Mouse (Mus musculus): ENCODE data around the gene Rtkn.

The Rtkn gene

DNA sequence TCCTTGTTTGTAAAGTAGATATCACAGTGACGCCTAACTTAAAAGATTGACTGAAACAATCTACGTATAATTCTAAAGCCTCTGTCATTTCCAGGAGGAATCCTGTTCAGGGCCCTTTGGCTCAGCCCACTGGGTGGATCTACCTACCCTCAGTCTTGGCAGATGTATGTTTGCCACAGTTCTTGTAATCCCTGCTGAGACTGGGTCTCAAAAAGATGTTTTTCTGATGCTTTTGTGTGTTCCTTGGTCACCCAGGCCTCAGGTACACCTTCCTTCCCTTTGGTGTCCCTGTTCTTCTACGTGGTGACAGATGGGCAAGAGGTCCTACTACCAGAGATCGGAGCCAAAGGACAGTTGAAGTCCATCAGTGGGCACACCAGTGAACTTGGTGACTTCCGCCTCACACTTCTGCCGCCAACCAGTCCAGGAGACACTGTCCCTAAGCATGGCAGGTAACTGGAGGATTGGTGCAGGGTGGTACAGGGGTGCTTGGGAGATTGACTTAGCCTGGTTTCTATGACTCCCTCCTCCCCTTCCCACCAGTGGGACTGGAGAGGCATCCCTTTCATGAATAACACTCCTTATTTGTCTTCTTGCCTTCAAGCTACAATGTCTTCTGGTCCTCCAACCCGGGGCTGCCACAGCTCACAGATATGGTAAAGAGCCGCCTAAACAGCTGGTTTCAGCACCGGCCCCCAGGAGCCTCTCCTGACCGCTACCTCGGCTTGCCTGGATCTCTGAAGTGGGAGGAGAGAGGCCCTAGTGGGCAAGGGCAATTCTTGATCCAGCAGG, 18.7 kb upstream of the Rtkn start:
- no peak for DNase-seq (ENCODE audit: low spot score in 2 of 2)

DNA sequence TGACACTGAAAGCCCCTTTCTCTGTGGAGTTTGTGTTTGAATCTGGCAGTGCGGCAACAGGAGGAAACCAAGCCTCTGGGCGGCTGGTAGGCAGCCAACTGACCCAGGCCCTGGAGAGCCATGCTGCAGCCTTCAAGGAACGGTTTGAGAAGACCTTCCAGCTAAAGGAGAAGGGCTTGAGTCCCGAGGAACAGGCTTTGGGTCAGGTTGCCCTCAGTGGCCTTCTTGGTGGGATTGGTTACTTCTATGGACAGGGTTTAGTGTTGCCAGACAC, 18.2 kb upstream of the Rtkn start:
- DNase-seq (ENCODE audit: low spot score in 2 of 2), result peak in 1 of 2 experiments; percentile 0

DNA sequence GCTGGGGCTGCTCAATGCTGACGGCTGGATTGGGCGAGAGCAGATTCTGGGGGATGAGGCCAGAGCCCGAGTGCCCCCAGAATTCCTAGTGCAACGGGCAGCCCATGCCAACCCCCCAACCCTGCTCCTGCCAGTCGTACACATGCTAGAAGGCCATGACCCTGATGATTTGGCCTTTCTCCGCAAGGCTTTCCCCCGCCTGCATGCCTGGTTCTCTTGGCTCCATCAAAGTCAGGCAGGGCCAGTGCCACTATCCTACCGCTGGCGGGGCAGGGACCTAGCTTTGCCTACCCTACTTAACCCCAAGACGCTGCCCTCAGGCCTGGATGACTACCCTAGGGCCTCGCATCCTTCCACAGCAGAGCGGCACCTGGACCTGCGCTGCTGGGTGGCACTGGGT, 17.6 kb upstream of the Rtkn start:
- DNase-seq (ENCODE audit: low spot score in 2 of 2), result peak in 1 of 2 experiments; percentile 1

DNA sequence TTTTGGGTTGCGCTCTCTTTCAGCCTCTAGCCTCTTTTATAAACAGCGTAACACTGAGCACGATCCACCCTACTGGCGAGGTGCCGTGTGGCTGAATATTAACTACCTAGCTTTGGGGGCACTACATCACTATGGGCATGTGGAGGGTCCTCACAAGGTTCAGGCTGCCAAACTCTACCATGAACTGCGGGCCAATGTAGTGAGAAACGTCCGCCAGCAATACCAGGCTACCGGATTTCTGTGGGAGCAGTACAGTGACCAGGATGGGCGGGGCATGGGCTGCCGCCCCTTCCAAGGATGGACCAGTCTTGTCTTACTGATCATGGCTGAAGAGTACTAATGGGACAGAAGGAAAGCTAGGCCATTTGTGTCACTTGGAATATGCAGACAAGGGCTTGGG, 16.9 kb upstream of the Rtkn start:
- no peak for DNase-seq (ENCODE audit: low spot score in 2 of 2)

DNA sequence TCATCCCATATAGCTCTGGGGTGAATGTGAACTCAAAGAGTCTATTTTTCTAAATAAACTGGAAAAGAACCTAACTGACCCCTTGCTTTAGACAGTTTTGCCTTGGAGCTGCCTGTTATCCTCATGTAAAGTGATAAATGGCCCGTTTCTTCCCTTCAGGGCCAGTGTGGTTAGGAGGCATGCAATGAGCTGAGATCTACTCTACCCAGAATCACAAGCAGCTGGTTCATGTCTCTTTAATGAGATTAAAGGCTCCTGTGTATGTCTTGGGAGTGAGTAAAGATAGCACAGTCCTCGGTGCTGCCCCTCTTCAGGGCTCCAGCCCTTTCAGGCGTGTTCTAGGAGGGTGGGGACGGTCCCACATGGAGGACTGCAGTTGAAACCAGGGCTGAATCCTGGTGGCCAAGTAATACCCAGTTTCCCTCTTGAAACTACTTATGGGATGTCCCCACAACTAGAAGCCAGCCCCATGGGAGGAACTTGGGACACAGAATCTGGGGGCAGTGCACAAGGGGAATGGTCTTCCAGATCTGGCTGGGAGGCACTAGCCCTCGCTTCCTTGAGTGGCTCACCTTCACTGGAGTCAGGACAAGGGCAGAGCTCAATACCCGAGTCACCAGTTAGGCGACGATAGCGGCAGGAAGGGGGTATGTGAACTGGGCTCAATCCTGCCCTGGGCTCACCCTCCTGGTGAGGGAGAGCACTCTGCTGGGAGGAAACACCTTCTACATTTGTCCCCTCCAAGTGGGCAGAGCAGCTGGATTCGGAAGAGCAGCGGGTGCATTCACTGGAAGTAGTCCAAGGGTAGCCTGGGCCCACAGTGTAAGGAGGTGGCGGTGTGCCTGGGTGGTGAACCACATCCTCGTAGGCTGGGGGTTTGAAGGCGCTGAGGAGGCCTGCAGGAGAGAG, 16.2 kb upstream of the Rtkn start:
- DNase-seq (ENCODE audit: low spot score in 2 of 2), result no peak

DNA sequence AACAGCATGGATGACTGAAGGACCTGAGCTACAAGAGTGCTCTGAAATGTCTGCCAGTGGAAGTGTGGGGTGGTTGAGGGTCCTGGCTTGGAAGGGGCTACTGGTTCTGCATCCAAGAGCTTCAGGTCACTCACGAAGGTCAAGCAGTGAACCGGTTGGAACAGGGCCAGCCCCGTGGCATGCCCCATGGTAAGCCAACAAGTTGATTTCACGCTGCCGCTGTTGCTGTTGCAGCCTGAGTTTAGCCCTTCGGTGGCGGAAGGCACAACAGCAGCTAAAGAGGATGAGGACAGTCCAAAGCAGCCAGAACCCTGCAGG, 15.6 kb upstream of the Rtkn start:
- DNase-seq (ENCODE audit: low spot score in 2 of 2), result no peak

DNA sequence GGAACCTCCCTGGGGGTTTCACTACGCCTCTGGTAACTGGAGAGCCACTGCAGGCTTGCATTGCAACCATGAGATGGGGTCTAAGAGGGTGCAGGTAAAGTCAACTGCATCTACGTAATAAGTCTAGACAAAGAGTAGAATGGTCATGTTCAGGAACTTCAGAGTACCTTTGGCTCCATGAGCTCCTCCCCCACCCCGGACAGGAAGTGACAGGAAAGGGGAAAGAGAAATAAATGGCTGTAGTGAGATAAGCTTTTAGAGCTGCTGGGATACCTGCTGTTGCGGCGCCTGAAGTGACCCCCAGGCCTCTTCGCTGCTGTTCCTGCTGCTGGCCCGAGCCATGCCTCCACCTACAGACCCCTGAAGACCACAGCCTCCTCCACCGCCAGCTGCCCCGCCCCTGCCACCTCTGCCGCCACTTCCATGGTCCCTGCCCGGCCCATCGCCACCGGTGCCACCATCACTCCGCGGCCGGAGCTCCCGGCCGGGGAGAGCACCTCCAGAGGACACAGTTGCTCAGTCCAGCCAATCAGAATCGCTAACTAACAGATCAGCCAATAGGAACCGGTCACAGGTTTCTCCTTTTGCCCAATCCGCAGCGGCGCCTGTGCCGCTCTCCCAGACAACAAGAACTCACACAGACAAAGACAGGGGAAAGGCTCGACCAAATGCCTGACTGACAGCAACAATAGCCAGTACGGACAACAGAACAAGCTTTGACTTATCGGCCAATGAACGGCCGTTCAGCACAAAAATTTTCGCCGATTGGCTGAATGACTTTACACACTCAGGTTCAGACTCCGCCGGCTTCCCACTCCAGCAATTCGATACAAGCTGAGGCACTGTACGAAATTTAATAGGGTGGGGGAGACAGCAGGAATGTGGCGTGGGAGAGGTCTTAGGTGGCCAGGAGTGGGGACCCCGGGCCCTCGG, 14.1 kb upstream of the Rtkn start, which contains the start of gene Wbp1:
Gene Wbp1 (minus strand): TSS at position 630 of the 933 bp plus-strand sequence.
- DNase-seq (ENCODE audit: low spot score in 2 of 2), result peak; percentile 99 to 100

DNA sequence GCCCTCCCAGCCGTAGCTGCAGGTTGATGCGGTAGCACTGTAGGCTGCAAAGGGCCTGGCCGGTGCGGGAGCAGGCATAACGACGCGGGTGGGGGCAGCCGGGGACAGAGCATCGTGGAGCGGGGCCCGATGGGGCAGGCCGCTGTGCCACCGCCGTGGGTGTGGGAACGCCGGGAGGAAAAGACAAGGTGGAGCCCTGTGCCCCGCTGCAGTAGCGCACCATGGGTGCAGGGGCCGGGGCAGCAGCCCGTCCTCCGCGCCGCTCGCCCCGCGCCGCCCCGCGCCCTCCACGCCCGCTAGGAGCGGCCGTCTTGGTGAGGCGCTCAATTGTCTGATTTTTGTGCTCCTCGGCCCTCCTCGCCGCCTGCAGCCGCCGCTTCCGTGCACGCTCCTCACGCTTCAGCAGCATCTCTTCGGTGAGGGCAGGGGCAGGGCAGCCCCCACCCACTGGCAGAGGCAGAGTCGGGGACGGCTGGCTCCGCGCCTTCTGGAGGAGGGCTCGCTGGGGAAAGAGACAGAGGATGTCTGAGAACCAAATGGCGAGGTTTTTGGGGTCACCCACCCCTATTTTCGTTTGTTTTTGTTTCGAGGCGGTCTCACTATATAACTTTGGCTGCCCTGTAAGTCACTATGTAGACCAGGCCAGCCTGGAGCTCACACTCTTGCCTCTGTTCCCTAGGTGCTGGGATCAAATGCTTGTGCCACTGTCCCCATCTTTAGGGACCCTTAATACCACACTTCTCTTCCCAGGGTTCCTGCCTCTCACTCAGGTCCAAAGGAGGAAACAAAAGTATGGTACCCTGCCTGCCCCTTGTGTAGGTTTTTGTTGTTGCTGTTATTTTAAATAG, 13.2 kb upstream of the Rtkn start:
- DNase-seq (ENCODE audit: low spot score in 2 of 2), result no peak

DNA sequence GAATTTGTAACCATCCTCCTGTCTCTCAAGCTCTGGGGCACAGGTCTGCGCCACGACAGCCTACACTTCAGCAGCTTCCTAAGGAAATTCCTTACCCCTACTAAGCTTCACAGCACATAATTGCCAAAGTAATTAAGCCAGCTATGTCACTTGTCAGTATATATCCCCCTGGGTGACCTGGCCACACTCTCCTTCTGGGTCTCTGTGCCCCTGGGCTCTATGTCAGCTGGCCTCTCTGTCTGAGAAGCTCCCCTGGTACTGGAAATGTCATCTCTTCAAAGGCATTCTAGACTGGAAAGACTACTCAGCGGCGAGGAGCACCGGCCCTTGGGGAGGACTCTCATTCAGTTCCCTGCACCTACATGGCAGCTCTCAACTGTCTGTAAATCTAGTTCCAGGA, 12.3 kb upstream of the Rtkn start:
- no peak for DNase-seq (ENCODE audit: low spot score in 2 of 2)

DNA sequence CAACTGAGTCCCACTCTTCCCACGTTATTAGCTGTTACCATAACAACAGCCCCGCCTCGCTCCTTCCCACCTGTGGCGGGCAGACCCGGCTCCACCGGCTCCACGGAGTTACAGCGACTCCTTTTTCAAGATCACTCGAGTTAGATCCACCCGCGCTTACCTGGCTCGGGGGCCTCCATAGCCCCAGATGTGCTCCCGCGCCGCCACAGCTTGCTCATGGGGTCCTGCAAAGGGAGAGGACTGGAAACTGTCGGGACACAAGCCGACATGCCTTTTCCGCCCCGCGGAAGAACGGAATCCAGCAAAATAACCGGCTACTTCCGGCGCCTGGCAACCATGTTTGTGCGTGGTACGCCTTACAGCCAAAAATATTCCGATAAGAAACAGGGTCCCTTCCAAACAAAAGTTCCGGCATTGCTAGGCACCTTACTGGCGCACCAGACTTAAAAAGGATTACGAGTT, 10.4 kb upstream of the Rtkn start:
- peak; percentile 86 to 93 for DNase-seq (ENCODE audit: low spot score in 2 of 2)

DNA sequence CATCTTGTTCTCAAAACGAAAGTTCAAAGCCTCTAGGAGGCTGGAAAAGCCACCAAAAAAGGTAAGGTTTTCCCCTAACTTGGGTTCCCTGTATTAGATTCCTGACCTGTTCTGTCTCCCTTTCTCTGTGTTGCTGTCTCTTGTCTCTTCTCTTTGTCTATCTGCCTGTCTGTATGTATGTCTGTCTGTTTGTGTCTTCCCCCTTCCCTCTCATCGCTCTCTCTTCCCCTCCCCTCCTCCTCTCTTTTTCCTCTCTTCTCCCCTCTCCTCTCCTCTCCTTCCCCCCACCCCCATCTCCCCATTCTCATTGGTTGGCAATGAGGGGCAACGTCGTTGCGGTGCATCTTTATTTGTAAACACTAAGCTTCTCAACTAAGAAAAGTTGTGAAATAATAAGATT, 9.9 kb upstream of the Rtkn start, which contains the start of gene Ino80b:
Gene Ino80b (minus strand): TSS at position 101 of the 400 bp plus-strand sequence.
- DNase-seq (ENCODE audit: low spot score in 2 of 2), result no peak

DNA sequence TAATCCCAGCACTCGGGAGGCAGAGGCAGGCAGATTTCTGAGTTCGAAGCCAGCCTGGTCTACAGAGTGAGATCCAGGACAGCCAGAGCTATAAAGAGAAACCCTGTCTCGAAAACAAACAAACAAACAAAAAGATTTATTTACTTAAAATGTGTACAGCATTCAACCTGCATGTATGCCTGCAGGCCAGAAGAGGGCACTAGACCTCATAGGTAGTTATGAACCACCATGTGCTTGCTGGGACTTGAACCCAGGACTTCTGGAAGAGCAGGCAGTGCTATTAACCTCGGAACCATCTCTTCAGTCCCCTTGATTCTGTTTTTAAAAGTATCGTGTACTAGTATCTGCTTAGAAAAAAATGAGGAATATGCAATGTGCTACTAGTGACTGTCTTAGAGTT, 7.8 kb upstream of the Rtkn start:
- no peak for DNase-seq (ENCODE audit: low spot score in 2 of 2)

DNA sequence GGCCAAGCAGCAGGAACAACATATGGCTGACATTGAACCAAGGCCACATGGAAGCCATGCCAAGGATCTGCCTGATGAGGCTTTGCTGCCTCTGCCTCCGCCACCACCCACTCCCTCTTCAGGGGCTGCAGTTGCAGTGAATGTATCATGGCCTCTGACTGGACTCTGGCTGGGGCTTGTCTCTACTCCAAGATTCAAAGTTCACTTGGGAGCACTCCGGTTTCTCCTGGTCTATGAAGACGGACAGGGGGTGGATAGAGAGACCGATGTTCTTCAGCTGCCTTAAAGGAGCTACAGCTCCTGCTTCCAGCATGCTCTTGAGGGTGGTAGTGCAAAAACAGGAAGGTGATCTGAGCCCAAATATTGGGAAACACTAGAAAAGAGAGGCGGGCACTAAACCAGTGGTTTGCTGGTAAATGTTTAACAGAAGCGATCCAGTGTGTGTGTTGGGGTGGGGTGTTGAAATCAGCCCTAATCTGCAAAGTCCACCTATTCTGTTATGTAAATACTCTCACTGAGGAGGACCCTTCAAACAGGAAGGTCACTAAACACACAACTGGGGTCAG, 3.7 kb upstream of the Rtkn start:
- DNase-seq (ENCODE audit: low spot score in 2 of 2), result no peak

DNA sequence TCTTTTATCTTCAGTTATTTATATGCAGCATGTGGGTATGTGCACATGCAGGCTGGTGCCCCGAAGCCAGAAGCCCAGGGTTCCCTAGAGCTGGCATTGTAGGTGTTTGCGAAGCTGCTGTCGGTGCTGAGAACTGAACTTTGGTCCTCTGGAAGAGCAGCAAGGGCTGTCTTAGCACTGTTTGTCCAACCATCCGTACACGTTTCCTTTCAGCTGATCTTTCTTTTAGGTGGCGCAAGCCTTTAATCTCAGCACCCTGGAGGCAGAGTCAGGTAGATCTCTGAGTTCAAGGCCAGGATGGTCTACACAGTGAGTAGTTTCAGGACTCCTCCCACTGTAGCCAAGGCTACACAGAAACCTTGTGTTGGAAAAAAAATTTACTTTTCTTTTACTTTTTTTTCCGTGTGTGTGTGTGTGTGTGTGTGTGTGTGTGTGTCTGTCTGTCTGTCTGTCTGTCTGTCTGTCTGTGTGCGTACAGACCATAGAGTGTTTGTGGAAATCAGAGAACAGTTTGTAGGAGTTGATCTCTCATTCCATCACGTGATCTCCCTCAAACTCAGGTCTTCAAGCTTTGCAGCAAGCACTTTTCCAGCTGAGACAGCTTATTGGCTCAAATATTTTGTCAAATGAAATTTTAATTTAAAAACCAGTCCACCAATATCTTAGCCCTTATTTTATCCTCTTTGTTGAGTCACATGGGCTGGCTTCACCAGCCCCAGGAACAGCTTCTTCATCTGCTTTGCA, 2.9 kb upstream of the Rtkn start:
- no peak for DNase-seq (ENCODE audit: low spot score in 2 of 2)

DNA sequence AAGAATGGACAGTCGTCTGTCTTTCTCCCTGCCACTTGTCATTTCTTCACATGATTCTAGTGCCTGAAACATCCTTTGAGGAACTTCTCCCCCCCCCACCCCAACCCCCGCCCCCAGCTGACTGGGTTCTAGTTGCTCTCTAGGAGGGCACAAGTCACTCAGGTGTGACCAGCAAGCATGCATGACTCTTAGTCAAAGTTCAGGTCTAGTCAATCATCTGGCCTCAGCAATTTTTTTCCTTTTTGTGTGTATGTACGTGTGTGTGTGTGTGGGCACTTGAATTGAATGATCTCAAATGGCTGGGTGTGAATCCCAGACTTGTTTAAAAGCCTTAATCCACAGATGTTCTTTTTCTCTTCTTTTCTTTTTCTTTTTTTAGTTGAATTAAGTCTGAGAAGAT, 1.0 kb upstream of the Rtkn start:
- DNase-seq (ENCODE audit: low spot score in 2 of 2), result no peak

DNA sequence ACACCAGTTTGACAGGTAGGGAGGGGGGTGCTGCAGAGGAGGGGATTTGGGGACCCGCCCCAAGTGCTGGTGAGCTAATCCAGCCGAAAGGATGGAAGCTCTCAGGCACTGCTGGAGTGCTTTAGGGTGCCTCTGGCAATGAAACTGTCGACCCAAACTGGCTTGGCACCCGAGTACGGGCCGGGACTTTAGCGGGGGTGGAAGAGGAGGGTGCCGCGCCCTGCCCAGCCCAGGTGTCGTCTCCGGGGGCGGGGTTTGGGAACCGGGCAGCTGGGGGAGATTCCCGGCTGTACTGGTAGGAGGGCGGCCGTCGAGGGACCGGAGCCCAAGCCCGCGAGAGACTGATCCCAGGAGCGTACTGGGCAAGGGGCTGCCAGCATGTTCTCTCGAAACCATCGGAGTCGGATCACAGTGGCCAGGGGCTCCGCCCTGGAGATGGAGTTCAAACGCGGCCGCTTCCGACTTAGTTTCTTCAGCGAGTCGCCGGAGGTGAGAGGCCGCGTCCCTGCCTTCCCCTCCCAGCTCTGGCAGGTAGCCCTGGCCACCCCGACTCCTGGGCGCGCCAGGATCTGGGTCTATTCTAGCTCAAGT, 403 bp downstream of the Rtkn start:
- peak in 1 of 2 experiments; percentile 47 for DNase-seq (ENCODE audit: low spot score in 2 of 2)

DNA sequence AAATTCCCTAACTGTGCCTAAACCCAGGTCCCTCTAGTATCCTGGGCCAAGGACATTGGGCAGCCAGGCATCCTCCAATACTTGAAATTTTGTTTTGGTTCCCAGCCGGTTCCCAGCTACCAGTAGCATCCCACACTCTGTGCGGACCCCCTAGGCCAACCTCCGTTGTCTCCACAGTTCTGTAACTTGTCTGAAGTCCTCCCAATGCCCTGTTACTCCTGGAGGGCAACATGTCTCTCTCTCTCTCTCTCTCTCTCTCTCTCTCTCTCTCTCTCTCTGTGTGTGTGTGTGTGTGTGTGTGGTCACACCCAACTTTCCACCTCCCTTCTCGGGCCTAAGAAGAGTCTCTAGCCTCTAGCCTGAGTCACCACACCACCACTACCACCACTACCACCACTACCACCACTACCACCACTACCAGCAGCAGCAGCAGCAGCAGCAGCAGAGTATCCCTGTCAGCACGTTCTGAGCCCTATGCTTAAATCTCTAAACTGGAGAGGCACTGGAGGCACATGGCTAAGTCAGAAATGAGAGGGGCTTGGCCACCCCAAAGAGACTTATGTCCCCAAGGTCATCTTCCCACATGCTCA, 1.1 kb downstream of the Rtkn start:
- DNase-seq (ENCODE audit: low spot score in 2 of 2), result no peak

DNA sequence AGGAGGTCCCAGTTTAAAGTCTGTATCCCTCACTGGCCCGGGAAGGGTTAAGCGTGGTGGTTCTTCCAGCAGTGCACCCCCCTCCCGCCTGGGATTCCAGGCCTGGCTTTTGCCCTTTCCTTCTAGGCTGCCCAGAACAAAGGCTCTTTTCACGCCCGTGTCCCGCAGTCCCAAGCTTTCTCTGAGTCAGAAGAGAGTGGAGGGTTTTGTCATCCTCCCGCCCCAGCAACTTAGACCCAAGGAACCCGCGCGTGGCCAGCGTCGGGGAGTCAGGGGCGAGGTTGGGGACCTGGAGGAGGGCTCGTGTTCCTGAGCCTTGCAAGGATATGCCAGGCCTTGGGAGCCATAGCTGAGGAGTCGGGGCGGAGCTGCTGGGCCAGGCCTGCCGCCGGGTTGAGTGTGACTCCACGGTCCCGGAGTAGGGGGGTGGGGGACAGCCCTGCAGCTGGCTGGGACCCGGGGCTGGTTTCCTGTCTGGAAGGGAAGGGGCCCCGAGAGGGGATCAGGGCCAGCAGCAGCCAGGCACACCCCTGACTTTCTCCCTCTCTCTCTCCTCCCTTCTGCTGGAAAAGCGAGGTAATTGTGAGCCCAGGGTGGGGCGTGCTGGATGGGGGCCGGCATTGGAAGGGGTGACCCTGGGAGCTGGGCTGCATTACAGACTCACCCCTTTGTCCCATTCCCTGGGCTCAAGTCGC, 1.8 kb downstream of the Rtkn start:
- no peak for DNase-seq (ENCODE audit: low spot score in 2 of 2)

DNA sequence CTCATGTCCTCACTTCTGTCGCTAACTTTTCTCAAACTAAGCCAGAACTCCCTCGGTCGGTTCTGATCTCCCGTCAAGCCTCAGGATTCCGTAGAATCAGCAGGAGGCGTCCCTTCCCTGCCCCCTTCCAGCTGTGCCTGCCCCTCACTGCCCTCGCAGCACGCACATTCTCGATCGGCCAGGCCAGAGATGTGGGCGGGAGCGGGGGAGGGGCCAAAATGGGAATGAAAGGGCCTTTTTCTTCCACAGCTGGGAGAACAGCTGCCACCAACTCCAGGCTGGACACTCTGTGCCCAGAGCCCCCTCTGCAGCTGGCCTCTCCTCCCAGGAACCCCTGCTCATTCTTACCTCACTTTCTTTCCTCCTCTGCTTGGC, 2.3 kb downstream of the Rtkn start:
- DNase-seq (ENCODE audit: low spot score in 2 of 2), result peak; percentile 91
